Mouse (Mus musculus) ovary, postnatal 14 days (tissue): ENCODE measurements at regions not wholly inside any gene's neighbourhood (a gene's known extent, or its start where the extent isn't known, plus 50 kb on each side); places are given as distances from the start of the nearest gene placed in this dataset.

Source experiments
- DNase-seq: peaks from one replicate; pipeline ENCODE4 v3.0.0; 2022; ENCODE audit warnings: low spot score

DNA sequence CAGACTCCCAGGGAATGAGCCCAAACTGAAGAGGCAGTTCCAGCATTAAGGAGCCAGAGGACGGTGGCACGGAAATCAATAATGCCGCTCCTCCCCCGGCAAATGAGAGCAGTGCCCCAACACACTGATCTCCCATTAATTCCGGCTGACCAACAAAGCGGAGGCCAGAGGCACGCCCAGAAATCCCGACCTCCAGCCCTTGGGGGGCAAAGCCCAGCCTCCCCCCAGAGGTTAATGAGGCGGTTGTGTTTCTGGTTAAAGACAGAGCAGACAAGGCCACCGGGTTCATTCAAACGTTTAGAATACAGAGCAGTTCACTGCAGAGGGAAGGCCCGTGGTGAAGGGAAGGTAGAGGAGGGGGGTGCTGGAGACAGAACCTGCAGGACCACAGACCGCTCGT, 149.9 kb upstream of the Tshz3 start:
- no peak for DNase-seq

DNA sequence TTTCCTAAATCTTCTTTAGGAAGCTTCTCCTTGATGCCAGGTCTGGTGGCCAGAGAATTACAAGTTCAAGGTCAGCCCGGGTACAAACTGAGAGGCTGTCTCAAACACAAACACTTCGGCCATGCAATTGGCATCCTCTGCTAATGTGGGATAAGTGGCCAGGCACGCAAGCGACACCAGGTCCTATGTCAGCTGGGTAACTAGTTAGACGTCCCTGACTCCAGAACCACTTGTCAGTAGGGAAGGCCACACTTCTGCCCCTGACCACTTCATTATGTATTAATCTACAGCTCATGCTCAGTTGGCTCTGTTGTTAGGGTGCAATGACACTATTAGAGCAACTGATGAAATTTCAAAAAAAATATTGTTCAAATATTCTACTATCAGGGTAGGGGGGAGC, 149.5 kb upstream of the Tshz3 start:
- DNase-seq: no peak

DNA sequence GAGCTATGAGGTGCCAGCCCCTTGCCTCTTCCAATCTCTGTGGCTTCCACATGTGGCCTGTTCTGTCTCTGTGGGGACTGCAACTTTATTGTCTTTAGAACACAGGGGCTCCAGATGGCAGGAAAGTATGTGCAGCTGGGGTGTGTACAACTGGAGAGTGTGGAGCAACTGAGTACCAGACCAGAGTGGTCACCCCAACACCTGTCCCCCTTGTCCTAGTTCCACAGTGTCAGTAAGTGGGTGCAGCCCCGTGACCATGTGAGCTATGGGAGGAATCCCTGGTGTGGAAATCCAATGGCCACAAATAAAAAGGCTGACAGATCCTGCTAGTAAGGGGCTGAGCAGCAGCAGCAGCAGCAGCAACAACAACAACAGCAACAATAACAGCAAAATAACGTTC, 126.9 kb upstream of the Tshz3 start:
- DNase-seq: no peak

DNA sequence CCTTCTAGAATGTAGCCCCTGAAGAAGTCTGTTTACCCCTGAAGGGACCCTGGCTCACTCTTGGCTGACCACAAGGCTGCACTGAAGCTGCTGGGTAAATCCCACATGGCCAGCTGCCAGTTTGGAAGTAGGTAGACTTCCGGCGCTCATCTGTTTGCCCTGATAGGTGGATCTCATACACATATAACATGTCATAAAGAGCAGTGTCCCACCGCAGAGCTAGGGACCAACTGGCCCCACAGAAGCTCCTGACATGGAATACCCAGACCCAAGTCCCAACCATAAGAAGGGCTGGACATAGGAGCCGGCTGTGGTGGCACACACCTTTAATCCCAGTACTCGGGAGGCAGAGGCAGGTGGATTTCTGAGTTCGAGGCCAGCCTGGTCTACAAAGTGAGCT, 115.8 kb upstream of the Tshz3 start:
- no peak for DNase-seq

DNA sequence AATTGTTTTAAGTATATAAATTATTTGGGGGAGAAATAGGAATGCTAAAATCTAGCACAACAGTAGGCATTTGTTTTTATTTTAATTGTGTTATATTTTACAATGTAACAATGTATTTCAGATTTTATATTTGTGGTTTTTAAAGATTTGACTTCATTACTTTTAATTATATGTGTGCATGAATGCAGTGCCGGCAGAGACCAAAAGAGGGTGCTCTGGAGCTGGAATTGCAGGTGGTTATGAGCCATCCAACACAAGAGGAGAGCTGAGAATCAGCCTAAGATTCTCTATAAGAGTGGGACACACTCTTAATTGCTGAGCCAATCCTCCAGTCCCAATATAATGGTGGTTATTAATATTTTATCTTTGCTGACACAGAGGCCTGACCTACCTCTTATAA, 112.9 kb upstream of the Tshz3 start:
- no peak for DNase-seq

DNA sequence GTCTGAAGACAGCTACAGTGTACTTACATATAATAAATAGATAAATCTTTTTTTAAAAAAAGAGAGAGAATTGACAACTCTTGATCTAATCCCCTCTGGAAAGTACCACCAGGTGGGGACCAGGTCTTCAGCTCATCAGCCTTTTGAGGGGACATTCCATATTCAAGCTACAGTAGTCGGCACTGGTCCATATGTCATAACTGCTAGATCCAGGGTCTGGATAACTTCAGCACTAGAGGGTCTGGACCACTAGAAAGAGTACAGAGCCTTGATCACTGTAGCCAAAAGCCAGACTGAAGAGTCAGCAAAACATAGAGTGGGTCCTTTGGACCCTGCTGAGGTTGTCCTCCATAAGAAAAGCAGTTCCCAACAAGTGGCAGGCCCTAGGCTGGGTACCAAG, 106.4 kb upstream of the Tshz3 start:
- DNase-seq: no peak

DNA sequence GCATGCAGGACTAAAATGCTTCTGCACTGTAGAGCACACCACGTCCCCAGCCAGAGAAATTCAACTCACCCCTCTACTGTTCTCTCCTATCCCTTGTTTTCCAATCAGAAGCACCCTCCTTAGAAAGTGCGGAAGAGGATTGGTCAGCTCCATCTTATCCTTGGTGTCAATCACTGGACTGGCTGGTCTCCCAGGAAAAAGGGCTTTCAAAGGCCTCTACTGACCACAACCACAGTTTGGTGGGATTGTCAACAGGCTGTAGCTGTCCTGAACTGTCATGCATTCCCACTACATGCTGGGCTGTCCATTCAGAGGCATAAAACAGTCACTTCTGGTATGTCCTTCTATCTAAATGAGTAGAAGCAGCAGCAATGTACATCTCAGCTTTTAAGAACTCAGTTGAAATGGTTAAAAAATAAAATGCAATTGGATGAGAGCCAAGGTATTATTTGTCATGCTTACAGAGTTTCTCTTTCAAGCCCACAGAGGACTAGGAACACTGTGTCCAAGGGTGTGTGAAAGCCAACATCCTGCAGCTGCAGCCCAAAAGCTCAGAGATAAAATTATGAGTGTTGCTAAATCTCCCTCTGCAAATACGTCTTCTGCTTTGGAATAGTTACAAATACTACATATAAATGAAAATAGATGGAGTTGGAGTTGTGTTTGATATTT, 101.2 kb upstream of the Tshz3 start:
- DNase-seq: no peak

DNA sequence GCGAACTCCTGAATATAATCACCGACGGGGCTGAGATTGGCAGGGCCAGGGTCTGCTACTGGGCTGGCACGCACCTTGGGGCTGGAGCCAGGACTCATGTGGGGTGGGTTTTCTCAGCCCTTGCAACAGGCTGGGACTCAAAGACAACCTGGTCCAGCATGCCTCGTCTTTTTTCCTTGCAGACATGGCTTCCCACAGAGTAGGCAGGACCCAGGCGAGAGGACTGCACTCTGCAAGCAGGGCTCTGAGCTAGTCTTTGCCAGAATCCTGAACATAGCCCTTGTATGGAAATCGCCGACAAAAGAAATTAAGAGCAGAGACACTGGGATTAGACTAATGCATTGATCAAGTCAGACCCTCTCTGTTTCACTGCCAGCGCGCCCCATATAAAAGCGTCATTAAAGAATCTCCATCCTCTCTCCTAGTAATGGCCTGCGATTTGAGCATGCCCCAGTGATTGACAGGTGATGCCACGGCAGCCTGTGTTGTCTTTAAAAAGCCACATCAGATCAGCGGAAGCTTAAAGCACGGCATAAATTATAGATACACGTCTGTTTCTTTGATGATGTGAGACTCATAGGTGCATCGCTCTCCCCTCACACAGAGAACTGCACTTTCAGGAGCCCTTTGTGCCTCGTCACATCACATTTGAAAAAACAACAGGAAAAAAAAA, 92.8 kb upstream of the Tshz3 start:
- no peak for DNase-seq

DNA sequence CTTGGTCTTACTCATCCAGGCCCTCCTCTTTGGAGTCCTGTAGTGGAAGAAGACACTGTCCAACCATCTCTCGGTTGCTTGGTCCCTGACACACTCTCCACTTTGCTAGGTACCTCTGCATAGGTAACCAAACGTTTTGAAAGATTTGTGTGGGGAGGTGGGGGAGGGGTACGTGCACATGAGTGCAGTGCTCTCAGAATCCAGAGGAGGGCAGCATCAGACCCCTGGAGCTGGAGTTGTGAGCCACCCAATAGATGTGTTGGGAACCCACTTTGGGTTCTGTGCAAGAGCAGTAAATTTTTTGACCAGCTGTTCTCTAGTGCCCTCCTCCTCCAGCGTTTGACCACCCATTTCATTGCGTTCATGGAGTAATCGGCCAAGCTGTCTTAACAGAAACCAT, 77.7 kb upstream of the Tshz3 start:
- no peak for DNase-seq

DNA sequence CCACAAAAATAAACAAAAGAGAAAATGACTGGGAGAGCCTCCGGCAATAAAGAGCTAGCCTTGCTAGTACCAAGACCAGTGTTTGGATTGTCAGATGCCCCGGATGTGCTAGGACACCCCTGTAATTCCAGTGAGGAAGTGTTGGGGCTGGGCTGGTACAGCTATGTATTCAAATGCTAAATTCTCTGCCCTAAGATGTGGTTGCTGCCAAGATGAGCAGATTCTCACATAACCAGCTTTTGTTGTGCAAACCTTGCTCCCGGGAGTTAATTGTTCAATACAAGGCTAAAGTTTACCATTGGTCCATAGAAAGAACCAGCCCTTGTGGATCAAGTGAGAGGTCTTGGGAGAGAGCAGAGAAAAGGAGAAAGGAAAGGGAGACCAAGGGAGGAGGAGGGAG, 53.7 kb upstream of the Tshz3 start:
- no peak for DNase-seq
